ENCODE assay signal across 1 mouse cellular context in the genomic region with DNA sequence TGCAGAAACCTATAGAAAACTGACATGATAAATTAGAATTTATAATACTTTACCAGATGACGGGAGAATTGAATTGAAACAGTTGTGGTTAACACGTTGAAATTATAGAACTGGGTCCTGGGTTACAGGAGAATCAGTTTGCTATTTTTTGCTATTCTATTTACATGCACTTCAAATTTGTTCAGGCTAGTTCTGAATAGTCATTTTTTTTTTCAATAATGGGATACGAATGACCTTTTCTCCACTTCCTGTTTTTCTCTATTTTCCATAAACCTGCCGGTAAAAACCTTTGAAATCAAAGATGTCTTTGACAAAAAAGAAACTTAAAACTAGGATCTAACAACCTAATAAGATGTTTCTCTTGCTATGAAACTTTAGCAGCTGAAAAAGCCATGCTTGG.
TF ChIP-seq lines count a peak whose summit lies in the region.

No protein-coding gene starts in this region.

TF ChIP-seq in MEL, 35 proteins besides CTCF, POLR2A, EP300 and RAD21 (continued from another document):
- no peak; the same call in 1 of the 2 replicates for TF ChIP-seq SIN3A (IDR thresholded peaks at IDR 0.05; ENCODE audit: low read length)
